Mouse (Mus musculus) megakaryocyte progenitor cell, adult 5-6 weeks (primary cell): ENCODE results near the gene Ubxn1. TPM values are rescaled to one million over a fixed set of nuclear protein-coding genes. Genes with fewer than 3 reads are reported as not detected.
"Not testable (repeated sequence)": the region's sequence is repeated elsewhere in the genome, so short reads cannot be mapped to it uniquely, and the experiment has no call there.

Experiments
- ATAC-seq: replicated peaks from 2 replicates; pipeline ENCODE4 v1.8.0; 2016; ENCODE audit warnings: mild to moderate bottlenecking, moderate TSS enrichment, inconsistent platforms; ENCODE audit not compliant: poor library complexity
- total RNA-seq, 2 experiments: library from RNA; stranded (forward) in 1 of 2; stranded (reverse) in 1 of 2; fragments of 157-497, 149-512 nt in 1 of 2; fragments of 200-1000 nt in 1 of 2; gene quantifications; 2 replicates each; pipeline versions ENCODE4 v1.2.3 to v1.2.4; 2015 to 2017

The Ubxn1 gene
- total RNA-seq, 2 experiments from 2014 or later, result 60.6 to 159 TPM

DNA sequence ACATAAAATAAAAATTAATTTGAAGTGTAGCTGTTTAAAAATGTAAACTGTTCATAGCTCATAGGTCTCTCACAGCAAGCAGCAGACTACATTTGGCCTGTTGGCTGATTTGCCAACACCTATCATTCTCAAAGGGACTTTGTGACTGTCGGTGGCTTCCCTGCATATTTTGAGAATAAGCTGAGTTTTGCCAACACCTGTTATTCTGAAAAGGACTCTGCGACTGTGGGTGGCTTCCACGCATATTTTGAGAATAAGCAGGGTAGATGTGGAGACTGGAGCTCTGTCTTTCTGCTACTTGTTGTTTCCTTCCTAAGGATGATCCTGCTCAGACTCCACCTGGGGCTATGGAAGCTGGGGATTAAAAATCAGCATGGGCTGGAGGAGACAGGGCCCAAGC lies 18.2 kb upstream of the Ubxn1 start:
- ATAC-seq, result no peak

DNA sequence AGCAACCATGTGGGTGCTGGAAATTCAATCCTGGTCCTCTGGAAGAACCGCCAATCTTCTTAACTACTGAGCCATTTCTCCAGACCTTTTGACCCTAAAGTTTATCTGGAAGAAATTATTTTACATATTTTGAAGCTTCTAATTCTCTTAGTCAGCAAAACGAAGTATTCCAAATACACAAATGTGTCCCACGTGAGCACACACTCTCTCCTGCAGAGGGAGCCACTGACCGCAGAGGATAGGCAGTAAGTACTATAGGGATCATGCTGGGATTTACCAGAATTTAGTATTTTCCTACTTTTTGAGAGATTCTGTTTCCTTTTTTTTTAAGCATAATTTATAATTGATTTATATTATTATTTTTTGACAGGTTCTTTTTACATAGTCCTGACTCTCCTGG lies 13.6 kb upstream of the Ubxn1 start:
- ATAC-seq, result peak; percentile 80

DNA sequence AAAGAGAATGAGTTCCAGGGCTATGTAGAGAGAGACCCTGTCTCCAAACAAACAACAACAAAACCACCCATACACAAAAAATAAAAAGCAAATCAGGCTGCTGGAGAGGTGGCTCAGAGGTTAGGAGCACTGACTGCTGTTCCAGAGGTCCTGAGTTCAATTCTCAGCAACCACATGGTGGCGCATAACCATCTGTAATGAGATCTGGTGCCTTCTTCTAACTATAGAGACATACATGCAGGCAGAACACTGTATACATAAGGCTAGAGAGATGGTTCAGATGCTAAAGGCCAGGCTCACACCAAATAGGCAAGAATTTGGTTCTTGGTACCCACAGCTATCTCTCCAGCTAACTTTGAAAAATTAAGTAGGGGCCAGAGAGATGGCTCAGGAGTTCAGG lies 12.3 kb upstream of the Ubxn1 start:
- no peak for ATAC-seq

DNA sequence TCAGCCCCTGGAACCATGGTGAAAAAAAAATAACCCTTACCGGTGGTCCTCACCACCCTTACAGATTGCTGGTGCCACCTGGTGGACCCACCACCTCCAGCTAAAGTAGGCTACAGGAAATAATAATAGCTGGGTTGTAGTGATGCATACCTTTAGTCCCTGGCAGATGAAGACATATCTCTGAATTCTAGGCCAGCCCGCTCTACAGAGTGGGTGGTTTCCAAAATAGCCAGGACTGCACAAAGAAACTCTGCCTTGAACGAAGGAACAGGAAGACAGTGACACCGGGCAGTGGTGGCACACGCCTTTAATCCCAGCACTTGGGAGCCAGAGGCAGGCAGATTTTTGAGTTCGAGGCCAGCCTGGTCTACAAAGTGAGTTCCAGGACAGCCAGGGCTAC lies 7.0 kb upstream of the Ubxn1 start:
- ATAC-seq, result no peak

DNA sequence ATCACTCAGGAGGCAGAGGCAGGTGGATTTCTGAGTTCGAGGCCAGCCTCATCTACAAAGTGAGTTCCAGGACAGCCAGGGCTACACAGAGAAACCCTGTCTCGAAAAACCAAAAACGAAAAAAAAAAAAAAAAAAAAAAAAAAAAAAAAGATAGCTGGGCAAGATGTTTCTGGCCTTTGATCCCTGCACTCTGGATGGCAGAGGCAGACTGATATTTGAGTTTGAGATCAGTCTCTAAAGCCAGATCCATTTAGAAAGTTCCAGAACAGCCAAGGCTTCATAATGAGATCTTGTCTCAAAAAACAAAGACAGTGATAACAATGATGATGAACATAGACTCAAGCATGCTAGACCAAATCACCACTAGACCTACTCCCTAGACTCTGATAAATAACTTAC lies 915 bp upstream of the Ubxn1 start:
- ATAC-seq, result not testable (repeated sequence)

DNA sequence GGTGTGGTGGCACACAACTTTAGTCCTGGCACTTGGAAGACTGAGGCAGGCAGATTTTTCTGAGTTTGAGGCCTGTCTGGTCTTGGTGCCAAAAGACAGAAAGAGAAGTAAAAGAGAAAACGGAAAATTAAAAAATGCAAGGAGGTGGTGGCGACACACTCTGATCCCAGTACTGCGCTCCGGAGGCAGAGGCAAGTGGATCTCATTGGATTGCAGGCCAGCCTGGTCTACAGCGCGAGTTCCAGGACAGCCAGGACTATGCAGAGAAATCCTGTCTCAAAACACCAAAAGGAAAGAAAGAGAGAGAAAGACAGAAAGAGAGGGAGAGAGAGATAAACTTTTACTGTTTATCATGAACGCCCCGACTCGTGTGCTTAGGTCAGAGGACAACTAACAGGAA lies 458 bp upstream of the Ubxn1 start:
- ATAC-seq, result peak; percentile 6; the same call in 1 of the 2 replicates

DNA sequence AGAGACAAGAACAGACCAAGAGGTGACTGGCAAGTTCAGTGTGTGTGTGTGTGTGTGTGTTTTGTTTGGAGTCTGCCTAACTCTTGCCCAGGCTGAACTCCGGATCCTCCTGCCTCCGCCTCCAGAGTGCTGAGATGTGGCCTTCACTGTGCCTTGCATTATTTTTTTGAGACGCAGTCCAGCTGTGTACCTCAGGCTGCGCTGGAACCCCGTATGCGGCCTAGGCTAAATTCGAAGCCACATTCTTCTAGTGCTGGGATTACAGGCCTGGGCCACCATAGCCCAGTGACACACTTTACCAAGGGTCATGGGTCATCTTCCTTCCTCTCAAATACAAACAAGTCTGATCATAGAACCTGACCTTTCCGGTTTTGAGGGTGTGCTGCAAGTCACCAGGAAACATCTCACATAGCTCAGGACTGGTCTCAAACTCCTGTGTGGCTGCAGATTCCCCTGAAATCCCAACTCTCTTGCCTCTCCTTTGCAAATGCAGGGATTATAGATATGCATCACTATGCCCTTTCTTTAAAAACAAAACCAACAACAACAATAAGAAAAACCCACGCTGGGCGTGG lies 1.1 kb downstream of the Ubxn1 start:
- no peak for ATAC-seq

DNA sequence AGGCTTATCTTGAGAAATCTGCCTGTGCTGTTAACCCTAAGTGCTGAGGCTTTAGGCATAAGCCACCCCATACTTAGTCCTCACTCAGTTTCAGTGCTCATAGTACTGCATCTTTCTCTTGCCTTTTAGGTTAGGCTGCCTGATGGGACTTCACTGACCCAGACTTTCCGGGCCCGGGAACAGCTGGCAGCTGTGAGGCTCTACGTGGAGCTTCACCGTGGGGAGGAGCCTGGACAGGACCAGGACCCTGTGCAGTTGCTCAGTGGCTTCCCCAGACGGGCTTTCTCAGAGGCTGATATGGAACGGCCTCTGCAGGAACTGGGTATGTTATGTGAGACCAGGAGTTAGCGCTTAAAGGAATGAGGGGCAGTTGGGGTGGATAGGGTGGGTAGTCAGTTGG lies 3.7 kb downstream of the Ubxn1 start:
- ATAC-seq, result no peak

DNA sequence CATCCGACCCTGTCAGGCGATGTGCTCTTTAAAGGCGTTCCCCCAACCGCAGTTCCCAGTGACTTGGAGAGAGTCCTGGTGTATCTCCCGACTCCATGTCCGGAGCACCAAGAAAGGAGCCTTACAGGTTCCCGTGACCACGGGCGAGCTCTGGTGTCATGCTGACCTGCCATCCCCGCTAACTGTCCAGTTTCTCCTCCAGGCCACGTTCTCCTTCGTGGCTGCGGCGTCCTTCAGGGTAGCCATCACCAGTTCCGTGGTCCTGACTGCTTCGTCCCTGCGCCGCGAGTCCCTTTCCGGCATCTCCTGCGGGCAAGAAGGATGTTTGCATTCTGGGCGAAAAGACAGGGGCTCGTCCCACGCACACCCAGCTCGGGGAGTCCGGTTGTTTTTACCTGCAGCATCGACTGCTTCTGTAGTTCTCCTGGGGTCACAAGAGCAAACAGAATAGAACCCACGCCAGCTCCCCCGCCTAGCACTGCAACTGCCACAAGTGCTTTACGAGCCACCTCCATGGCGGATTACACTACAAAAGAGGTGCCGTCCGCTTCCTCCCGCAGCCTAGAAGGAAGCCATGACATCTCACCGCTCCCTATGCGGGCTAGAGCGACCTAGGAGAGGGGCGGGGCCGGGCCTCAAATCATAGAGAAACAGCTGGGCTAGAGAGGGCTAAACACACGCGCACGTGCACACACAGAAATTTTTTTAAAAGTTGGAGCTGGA lies 9.2 kb downstream of the Ubxn1 start, which contains the start of gene Uqcc3:
Gene Uqcc3 (minus strand): TSS at position 613 of the 723 bp plus-strand sequence.
- peak; percentile 98 for ATAC-seq

DNA sequence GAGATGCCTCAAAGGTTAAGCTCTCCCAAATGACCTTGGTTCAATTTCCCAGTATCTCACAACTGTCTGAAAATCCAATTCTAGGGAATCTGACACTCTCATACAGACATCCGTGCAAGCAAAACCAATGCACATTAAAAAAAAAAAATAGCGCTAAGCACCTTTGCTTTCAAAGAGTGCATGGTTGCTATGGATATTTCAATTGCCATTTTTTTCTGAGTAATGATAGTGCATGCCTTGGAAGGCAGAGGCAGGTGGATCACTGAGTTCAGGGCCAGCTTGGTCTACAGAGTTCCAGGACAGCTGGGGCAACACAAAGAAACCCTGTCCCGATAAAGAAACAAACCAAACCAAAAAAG lies 9.7 kb downstream of the Ubxn1 start:
- ATAC-seq, result peak; percentile 21

DNA sequence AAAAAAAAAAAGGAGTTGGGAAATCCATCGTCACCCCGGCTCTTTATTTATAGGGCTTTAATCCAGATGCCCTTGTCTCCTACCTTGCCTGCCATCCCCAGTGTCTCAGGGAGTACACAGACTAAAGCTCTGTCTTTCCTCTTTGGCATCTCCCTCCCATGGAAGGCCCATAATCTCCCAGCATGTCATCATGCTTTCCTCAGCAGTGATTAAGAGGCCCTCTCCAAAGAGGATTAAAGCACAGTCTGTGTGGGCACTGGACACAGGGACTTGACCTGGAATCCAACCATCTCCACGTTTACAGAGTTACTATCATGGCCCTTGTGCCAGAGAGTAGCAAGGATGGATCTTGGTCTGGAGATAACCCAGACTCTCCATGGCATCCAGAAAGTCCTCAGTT lies 12.3 kb downstream of the Ubxn1 start, which contains the start of the genes Lbhd1 and Gm49403:
Gene Lbhd1 (plus strand): TSS at position 117 of the 400 bp plus-strand sequence.
Gene Gm49403 (plus strand): TSS at position 315 of the 400 bp plus-strand sequence.
- no peak for ATAC-seq

DNA sequence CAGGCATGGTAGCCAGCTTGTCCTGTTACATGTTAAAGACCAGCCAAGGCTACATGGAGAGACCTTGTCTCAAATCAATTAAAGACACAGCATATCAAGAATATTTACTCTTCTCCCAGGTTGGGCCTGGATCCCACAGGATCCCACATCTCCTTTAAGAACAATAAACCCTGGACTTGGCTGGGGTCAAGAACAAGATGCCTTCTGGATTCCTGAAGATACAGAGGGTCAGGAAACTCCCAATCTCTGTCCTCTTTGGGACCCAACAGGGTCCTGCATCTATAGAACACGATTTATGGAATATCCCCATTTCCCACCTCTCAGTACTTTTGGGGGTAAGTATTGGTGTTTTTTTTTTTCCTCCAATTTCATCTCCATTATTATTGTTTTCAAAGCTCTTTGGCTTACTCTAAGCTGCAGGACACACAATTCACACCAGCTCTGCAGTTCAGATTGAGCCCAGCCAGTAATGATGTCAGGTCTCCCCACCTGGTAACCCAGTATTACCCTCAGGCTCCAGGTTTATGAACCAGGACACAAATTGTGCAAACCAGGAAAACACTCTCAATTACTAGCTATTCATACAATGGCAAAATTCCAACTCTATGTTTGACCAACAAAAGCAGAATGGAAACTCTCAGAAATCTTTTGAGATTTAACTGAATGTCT lies 15.8 kb downstream of the Ubxn1 start:
- no peak for ATAC-seq

DNA sequence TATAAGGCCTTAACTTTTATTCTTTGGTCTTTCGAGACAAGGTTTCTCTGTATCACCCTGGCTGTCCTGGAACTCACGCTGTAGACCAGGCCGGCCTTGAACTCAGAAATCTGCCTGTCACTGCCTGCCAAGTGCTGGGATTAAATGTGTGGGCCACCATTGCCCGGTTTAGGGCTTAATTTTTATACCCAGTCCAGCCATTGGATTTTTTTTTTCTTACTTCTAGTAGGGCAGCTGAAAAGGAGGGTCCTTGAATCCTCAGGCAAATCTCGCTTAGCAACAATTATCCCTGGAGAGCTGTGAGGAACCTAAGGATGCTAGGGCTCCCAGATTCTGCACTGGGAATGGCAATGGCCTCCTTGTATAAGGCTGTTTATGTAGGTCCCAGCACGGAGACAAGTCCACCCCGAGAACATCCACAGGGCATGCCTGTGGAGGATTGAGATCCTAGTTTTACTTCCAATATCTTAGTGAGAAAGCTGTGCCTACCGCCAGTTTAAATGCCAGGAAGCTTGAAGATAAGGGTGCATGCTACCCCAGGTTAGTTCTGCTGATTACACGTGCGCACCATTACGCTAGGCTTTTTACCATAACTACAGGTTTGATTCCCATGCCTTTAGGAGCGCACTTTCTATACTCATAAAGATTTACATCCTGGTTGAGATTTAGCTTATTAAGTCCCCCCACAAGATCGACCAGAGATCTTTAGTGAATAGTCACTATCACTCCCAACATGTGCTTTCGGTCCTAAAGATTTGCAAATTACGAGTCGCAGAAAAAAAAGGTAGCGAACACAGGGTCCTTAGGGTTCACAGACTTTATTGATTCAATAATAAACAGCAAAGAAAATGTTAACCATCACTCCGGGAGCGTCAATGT lies 16.5 kb downstream of the Ubxn1 start:
- ATAC-seq, result 0 out of 2 replicates have a peak, but pooled peaks have one; percentile 9

DNA sequence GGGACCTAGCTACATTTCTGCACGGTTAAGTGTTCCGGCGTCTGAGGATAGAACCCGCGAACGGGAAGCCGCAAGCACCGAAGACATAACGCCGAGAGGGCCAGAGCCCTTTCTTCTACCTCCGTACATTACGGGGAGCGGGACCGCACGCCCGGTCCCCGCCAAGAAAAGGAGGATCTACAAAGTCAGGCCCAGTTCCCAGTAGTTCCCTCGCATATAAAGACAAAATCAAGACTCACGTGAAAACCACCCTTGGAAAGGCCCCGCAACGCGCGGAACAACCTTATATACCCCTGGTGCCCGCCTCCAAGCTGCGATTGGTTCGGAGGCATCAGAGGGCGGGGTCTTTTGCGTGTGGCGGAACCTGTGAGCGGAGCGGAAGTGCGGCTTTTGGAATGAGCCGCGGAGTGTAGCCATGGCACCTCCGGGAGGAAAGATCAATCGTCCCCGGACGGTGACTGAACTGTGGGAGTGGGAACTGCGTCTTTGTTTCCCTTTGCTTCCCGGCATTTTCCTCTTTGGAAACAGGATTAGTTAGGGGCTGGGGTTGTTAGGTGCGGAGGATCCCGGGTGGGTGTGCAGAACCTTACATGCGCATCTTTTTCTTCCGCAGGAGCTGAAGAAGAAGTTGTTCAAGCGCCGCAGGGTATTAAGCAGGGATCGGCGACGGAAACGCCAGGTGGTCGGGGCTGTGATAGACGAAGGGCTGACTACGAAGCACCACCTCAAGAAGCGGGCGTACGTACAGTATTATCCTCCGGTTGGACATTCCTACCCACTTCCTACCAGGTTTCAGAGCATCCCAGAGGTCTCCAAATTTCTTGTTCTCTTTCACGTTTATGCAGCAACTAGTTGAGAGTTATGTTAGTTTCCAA lies 17.5 kb downstream of the Ubxn1 start, which contains the start of the genes 1810009A15Rik and Gm49416:
Gene 1810009A15Rik (plus strand): TSS at position 343 of the 875 bp plus-strand sequence.
Gene Gm49416 (plus strand): TSS at position 416 of the 875 bp plus-strand sequence.
- peak; percentile 87 for ATAC-seq

DNA sequence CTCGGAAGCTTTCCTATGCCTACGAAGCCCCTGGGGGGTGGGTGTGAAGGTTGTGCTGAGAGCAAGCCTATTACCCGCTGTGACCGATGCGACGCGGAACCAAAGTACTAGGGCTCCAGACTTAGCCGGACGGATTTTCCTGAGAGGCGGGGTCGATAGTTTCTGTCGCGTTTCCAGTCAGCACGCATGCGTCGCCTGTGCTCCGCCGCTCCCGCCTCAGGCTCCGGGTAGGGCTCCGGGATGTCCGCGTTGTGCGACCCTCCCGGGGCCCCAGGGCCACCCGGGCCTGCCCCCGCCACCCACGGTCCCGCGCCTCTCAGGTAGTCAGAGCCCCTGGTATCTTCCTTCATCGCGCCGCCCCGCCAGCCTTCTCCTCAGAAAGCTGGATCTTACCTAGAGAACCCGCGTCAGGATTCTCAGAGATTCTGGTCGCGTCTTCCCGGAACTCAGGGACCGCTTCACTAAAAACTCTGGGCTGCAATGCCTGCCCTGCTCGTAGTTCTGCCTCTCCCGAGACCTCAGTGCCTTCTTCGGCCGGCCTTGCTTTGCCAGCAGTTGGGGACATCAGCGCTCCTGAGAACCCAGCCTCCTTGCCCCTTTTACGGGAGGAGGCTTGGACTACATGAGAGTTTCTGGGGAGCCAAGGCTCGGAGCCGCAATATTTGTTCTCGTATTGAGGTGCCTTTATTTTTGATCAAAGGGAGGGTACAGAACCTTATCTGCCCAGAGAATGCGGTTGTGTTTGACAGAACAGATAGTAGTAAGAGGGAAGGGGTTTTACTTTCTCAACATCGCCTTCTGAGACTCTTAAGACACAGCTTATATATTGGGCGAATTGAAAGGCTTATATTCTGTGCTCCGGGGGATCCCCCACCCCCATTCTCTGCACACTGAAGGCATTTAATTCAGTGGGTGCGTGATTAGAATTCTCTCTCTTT lies 21.8 kb downstream of the Ubxn1 start, which contains the start of gene Ints5:
Gene Ints5 (plus strand): TSS at position 177 of the 938 bp plus-strand sequence.
- ATAC-seq, result peak; percentile 66

DNA sequence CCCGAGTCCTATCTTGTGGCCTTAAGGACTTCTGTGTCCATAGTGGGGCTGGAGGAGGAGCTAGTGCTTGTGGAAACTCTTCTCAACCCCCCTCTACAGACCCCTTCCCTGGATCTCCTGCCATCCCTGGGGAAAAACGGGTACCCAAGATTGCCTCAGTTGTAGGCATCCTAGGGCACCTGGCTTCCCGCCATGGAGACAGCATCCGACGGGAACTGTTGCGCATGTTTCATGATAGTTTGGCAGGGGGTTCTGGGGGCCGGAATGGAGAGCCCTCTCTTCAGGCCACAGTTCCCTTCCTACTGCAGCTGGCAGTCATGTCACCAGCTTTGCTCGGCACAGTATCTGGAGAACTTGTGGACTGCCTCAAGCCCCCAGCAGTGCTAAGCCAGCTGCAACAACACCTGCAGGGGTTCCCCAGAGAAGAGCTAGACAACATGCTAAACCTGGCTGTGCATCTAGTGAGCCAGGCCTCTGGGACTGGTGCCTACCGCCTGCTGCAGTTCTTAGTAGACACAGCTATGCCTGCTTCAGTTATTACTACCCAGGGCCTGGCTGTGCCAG lies 24.2 kb downstream of the Ubxn1 start:
- no peak for ATAC-seq

DNA sequence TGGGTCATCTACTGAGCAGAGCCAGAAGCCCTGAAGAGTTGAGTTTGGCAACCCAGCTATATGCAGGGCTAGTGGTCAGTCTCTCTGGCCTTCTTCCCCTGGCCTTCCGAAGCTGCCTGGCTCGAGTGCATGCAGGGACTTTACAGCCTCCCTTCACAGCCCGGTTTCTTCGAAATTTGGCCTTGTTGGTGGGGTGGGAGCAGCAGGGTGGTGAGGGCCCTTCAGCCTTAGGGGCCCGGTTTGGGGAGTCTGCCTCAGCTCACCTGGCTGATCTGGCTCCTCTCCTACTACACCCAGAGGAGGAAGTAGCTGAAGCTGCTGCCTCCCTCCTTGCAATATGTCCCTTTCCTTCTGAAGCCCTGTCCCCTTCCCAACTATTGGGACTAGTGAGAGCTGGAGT lies 24.9 kb downstream of the Ubxn1 start:
- not testable (repeated sequence) for ATAC-seq

DNA sequence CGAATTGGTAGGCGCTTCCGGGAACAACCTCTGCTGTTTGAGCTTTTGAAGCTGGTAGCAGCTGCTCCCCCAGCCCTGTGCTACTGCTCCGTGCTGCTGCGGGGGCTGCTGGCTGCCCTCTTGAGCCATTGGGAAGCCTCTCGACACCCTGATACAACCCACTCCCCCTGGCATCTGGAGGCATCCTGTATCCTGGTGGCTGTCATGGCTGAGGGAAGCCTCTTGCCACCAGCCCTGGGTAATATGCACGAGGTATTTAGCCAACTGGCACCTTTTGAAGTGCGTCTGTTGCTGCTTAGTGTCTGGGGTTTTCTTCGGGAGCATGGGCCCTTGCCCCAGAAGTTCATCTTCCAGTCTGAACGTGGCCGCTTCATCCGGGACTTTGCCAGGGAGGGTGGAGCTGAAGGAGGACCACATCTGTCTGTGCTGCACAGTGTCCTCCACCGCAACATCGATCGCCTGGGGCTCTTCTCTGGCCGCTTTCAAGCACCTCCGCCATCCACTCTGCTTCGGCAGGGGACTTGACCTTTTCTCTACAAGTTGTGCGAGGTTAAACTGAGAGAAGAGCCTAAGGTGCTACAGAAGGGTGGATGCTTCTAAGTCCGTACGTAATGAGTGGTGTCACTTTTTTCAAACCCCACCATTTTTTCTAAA lies 26.0 kb downstream of the Ubxn1 start:
- not testable (repeated sequence) for ATAC-seq
